Mouse (Mus musculus): ENCODE measurements around the gene Palmd. TPM values are rescaled to one million over a fixed set of nuclear protein-coding genes. Genes with fewer than 3 reads are reported as not detected.

Palmd gene
- polyA plus RNA-seq, 1 experiment from 2014 or later = 8.0 TPM

DNA sequence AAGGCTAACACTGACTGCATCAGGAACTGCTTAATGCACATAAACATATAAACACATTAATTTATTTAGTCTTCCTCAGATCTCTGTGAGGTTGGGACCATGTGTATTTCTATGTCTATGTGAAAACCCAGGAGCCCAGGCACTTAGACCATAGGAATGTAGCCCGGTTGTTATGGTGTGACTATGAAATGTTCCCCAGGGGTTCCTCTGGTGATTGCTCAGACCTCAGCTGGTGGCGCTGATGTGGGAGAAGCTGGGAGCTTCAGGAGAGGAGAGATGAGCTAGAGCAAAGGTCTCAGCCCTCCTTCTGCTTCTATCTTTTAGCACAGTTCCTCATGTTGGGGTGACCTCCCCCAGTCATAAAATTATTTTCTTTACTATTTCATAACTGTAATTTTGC lies 8.4 kb downstream of the Palmd start:
- Histone ChIP-seq H3K9ac (replicated peaks) (no peak overlapping the region), H3K4me1 (replicated peaks) (no peaks in the 10 kb centered on the region), H3K27me3 (no peaks in the 10 kb centered on the region), H3K9me3 (no peaks in the 10 kb centered on the region), H3K27ac (no peak overlapping the region), H3K36me3 (no peaks in the 10 kb centered on the region), H3K4me3 (replicated peaks) (no peak overlapping the region), H3K4me2 (no peak overlapping the region)
- WGBS = 77% methylated on average over 2 of the region's 2 CpGs
- ATAC-seq (ENCODE audit: insufficient number of reproducible peaks, insufficient read depth, low FRiP score, low TSS enrichment, low read depth) = no peak

DNA sequence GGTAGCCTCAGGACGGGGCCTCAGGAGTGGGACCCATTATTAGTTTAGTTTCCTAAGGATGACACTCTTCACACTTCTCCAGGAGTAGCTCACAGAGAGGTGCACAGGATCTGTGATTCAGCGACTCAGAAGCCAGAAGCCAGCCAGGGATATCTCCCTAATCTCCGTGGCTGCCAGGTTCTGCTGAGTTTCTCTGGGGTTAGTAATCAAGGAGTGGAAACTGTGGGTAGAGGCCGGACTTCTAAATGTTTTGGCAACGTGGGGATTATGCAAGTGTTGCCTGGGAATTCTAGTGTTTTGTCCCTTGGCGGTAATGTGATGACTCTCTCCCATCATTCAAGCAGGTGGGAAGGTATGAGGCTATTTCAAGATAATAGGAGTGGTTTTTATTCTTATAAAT lies 13.7 kb downstream of the Palmd start:
- Histone ChIP-seq H3K27me3 (no peaks in the 10 kb centered on the region), H3K4me1 (replicated peaks) (no peaks in the 10 kb centered on the region), H3K27ac (no peak overlapping the region), H3K4me3 (replicated peaks) (no peak overlapping the region), H3K9me3 (no peaks in the 10 kb centered on the region), H3K4me2 (no peak overlapping the region), H3K9ac (replicated peaks) (no peak overlapping the region), H3K36me3 (no peaks in the 10 kb centered on the region)
- WGBS = 70% methylated on average over 6 of the region's 6 CpGs
- ATAC-seq (ENCODE audit: insufficient number of reproducible peaks, insufficient read depth, low FRiP score, low TSS enrichment, low read depth) = no peak

DNA sequence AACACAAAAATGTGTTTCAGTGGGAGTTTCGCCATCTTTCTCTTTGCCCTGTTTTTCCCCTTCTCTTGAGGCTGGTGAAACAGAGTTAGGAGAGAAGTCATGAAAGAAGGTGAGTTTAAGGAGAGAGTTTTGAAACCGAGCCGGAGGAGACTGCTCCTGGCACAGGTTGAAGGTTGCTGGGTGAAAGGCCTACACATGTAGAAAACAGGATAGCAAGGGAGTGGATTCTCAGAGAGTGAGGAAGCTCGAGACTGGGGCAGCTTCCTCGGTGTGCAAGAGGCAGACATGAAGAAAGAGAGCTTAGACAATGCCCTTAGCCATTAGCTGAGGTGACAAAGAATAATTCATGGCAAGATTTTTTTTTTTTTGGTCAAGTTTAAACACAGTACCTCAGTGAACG lies 15.4 kb downstream of the Palmd start:
- 84% methylated on average over 6 of the region's 6 CpGs for WGBS
- H3K36me3 ChIP-seq = no peaks in the 10 kb centered on the region
- H3K4me3 ChIP-seq (replicated peaks) = no peak overlapping the region
- no peaks in the 10 kb centered on the region for H3K27me3 ChIP-seq
- no peaks in the 10 kb centered on the region for H3K9me3 ChIP-seq
- no peak for ATAC-seq (ENCODE audit: insufficient number of reproducible peaks, insufficient read depth, low FRiP score, low TSS enrichment, low read depth)
- no peaks in the 10 kb centered on the region for H3K4me1 ChIP-seq (replicated peaks)
- no peak overlapping the region for H3K27ac ChIP-seq
- no peak overlapping the region for H3K4me2 ChIP-seq
- H3K9ac ChIP-seq (replicated peaks) = no peak overlapping the region

DNA sequence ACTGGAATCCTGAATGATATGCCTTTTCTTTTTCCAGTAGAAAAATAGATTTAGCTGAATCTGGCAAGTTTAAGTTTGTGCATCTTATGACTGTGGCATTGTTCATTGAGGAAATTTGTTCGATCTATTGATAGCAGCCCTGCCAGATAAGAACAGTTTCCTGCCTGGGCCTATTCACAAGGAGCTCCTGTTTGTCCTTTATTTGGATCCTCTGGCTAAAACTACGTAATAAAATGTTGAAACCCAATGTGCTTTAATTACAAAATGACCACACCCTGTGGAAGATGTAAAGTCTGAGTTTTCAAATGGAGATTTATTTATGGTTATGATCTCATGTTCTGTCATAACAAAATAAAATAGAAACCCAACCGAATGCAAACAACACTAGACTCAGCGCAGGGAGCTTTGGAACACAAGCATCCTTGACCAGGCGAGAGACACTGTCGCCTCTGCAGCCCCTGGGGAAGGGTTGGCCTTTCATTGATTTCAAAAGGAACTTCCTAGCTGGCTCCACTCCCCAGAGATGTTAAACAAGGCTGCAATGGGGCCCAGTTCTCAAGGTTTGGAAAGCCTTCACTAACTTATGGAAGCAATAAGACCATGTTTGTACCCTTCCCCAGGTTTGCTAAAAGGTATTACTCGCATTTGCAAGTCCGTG lies 16.4 kb downstream of the Palmd start:
- H3K36me3 ChIP-seq = no peaks in the 10 kb centered on the region
- ATAC-seq (ENCODE audit: insufficient number of reproducible peaks, insufficient read depth, low FRiP score, low TSS enrichment, low read depth) = no peak

DNA sequence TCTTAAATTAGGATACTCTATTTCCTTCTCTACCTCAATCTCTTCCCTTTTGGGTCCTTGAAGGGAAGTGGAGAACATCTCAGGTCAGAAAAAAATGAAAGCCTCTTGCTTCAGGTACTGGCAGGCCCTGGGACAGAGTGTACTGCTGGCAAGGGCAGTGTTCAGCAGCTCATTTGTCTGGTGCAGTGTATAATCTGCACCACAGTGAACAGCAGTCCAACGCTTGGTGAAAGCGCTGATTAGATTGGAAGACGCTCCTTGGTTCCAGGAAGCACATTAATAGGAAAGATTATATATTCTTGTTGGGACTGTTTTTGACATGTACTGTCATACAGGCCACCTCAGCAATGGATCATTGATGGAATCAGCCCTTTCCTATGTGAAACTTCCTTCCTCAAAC lies 17.3 kb downstream of the Palmd start:
- Histone ChIP-seq H3K4me3 (replicated peaks) (no peak overlapping the region), H3K9ac (replicated peaks) (no peak overlapping the region), H3K36me3 (no peaks in the 10 kb centered on the region), H3K9me3 (no peaks in the 10 kb centered on the region), H3K4me2 (no peak overlapping the region), H3K4me1 (replicated peaks) (no peaks in the 10 kb centered on the region), H3K27me3 (no peaks in the 10 kb centered on the region), H3K27ac (no peak overlapping the region)
- ATAC-seq (ENCODE audit: insufficient number of reproducible peaks, insufficient read depth, low FRiP score, low TSS enrichment, low read depth) = no peak
- 97% methylated on average over 3 of the region's 3 CpGs for WGBS

More for the DNA sequence above, 16.4 kb downstream of the Palmd start:
- WGBS = 85% methylated on average over 8 of the region's 8 CpGs
- no peak overlapping the region for H3K4me3 ChIP-seq (replicated peaks)
- H3K27ac ChIP-seq = no peak overlapping the region
- H3K9ac ChIP-seq (replicated peaks) = no peak overlapping the region
- H3K4me1 ChIP-seq (replicated peaks) = no peaks in the 10 kb centered on the region
- no peaks in the 10 kb centered on the region for H3K9me3 ChIP-seq
- H3K4me2 ChIP-seq = no peak overlapping the region
- no peaks in the 10 kb centered on the region for H3K27me3 ChIP-seq

DNA sequence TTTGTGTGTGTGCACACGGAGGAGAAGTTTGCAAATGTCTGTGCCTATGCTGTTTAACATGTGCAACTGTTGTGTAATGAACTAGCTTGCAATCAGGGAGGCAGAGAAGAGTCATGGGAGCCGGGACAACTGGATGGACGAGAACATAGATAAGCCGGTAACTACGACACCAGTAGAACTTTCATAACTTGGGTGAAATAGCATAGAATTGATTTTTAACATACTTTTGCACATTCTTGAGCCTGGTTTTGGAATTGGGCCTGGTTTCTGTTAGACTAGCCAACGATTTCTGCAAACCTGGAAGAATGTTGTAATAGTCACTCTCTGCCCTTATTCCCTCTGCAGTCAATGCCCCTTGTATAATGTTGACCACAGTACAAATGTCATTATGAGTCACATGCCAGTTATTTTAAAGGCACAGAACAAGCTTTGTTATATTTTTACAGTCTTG lies 18.1 kb downstream of the Palmd start:
- Histone ChIP-seq H3K9me3 (no peaks in the 10 kb centered on the region), H3K4me2 (no peak overlapping the region), H3K27ac (no peak overlapping the region), H3K27me3 (no peaks in the 10 kb centered on the region), H3K9ac (replicated peaks) (no peak overlapping the region), H3K4me3 (replicated peaks) (no peak overlapping the region), H3K4me1 (replicated peaks) (no peaks in the 10 kb centered on the region), H3K36me3 (no peaks in the 10 kb centered on the region)
- no peak for ATAC-seq (ENCODE audit: insufficient number of reproducible peaks, insufficient read depth, low FRiP score, low TSS enrichment, low read depth)
- 89% methylated on average over 6 of the region's 6 CpGs for WGBS

DNA sequence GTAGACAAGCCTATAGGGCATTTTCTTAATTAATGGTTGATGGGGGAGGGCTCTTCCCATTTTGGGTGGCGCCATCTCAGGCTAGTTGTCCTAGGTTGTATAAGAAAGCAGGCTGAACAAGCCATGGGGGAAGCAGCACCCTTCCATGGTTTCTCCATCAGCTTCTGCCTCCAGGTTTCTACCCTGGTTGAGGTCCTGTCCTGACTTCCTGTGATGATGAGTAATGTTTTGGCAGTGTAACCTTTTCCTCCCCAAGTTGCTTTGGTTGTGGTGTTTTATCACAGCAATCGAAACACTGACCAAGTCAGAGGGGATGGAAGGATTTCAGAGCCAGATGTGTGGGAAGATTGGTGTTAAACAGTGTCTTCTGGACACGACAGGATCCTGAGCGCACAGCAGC lies 22.3 kb downstream of the Palmd start:
- ATAC-seq (ENCODE audit: insufficient number of reproducible peaks, insufficient read depth, low FRiP score, low TSS enrichment, low read depth) = no peak
- Histone ChIP-seq H3K9me3 (no peaks in the 10 kb centered on the region), H3K4me1 (replicated peaks) (no peaks in the 10 kb centered on the region), H3K4me3 (replicated peaks) (no peak overlapping the region), H3K27me3 (no peaks in the 10 kb centered on the region), H3K36me3 (no peaks in the 10 kb centered on the region), H3K4me2 (no peak overlapping the region), H3K27ac (no peak overlapping the region), H3K9ac (replicated peaks) (no peak overlapping the region)
- 85% methylated on average over 4 of the region's 4 CpGs for whole genome bisulfite sequencing

DNA sequence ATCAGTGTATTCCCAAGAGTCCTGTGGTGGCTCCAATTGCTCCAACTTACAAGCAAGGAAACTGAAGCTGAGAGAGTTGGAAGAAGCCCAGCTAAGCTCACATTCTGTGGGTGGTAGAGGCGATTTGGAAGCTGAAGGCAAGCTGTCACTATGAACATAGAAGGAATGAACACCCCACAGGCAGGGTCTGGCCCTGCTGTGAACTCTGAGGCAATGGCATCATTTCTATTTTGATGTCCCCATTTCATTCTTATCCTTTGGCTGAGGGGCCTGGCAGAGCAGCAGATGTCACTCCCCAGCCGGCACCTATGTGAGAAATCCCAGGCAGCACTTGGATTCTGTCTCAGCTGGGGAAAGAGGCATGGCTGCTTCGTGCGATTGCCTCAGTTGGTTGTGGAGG lies 25.4 kb downstream of the Palmd start:
- no peak overlapping the region for H3K27ac ChIP-seq
- H3K4me3 ChIP-seq (replicated peaks) = no peak overlapping the region
- no peaks in the 10 kb centered on the region for H3K27me3 ChIP-seq
- WGBS = 69% methylated on average over 4 of the region's 4 CpGs
- H3K4me1 ChIP-seq (replicated peaks) = no peaks in the 10 kb centered on the region
- ATAC-seq (ENCODE audit: insufficient number of reproducible peaks, insufficient read depth, low FRiP score, low TSS enrichment, low read depth) = no peak
- no peaks in the 10 kb centered on the region for H3K36me3 ChIP-seq
- H3K4me2 ChIP-seq = no peak overlapping the region
- 0 out of 2 replicates have a peak, but pooled peaks cover 4% of the 10 kb centered on the region for H3K9me3 ChIP-seq
- no peak overlapping the region for H3K9ac ChIP-seq (replicated peaks)

DNA sequence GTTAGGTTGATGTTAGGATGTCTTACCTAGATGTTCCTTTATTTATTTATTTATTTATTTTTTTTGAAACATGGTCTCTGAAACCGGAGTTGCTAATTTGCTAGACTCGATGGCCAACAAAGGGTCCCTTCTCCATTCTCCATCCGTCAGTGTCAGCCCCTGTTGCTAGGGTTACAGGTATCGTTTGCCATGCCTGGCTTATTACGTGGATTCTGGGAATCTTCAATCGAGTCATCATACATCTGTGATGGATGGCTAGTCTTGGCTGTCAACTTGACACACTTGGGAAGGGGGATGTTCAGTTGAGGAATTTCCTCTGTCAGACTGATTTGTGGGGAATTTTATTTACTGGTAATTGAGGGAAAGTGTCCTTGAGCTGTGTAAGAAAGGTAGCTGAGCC lies 26.0 kb downstream of the Palmd start:
- Histone ChIP-seq H3K4me3 (replicated peaks) (no peak overlapping the region), H3K4me2 (no peak overlapping the region), H3K4me1 (replicated peaks) (no peaks in the 10 kb centered on the region), H3K9me3 (0 out of 2 replicates have a peak, but pooled peaks cover 6% of the 10 kb centered on the region), H3K9ac (replicated peaks) (no peak overlapping the region), H3K36me3 (no peaks in the 10 kb centered on the region), H3K27me3 (no peaks in the 10 kb centered on the region), H3K27ac (no peak overlapping the region)
- WGBS = 69% methylated on average over 6 of the region's 6 CpGs
- no peak for ATAC-seq (ENCODE audit: insufficient number of reproducible peaks, insufficient read depth, low FRiP score, low TSS enrichment, low read depth)

DNA sequence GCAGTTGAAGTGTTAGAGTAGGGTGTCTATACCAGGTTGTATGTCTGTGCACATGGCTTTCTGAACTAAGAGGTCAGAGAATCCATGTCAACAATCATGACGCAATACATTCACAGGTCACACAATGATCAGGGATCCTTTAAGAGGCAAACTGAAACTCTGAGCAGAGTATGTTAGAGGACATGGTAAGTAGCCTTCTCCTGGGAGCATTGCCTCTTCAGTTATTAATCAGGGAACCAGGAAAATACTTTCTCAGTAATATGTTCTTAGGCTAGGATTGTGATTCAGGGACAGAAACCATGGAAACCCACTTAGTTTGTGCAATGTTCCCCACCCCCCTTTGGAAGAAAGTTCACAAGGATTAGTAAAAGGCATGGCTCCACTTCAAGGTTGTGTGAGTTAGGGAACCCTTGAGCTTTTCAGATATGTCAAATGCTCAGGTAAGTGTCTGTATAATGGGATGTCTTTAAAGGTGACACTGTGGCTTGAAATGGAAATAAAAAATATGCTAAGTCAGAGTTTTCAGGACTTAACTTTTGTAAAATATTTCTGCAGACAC lies 27.1 kb downstream of the Palmd start:
- no peak overlapping the region for H3K27ac ChIP-seq
- no peak overlapping the region for H3K4me2 ChIP-seq
- no peaks in the 10 kb centered on the region for H3K4me1 ChIP-seq (replicated peaks)
- no peak overlapping the region for H3K9ac ChIP-seq (replicated peaks)
- H3K4me3 ChIP-seq (replicated peaks) = no peak overlapping the region
- 0 out of 2 replicates have a peak, but pooled peaks cover 6% of the 10 kb centered on the region for H3K9me3 ChIP-seq
- ATAC-seq (ENCODE audit: insufficient number of reproducible peaks, insufficient read depth, low FRiP score, low TSS enrichment, low read depth) = no peak
- H3K27me3 ChIP-seq = no peaks in the 10 kb centered on the region
- H3K36me3 ChIP-seq = no peaks in the 10 kb centered on the region
- WGBS = 96% methylated on average over 1 of the region's 1 CpGs

DNA sequence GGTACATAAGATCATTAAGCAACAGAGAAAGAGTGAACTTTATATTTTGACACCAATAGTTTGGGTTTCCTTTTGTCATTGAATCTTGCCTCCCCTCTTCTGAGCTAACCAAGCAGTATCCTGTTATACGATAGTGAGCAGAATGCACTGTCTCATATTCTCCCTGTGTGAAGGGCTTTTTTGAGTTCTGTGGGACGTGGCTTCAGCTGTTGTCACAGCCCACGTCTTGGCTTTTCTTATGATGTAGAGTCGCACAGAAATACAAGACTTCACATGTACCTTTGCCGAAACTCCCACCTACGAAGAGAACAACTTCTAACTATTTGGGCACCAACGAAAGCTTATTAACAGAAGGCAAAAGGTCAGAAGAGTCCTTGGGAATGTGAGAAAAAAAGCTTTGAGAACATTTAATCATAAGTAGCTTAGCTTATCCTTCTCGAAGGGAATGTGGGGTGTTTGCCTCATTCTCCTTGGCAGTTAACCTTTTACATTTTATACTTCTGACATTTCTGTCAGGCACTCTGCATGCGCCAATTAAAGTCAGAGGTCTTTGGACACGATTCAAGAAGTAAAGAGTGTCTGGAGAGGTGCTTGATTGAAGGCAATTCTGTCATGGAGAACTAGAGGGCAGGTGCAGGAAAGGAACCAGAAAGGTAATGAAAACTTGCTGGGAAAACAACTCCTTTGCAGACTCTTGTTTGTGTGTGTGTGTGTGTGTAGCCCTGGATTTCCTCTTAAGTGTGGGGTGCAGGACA lies 27.8 kb downstream of the Palmd start:
- Histone ChIP-seq H3K27ac (no peak overlapping the region), H3K4me1 (replicated peaks) (no peaks in the 10 kb centered on the region), H3K4me2 (no peak overlapping the region), H3K9ac (replicated peaks) (no peak overlapping the region), H3K4me3 (replicated peaks) (no peak overlapping the region), H3K9me3 (0 out of 2 replicates have a peak, but pooled peaks cover 6% of the 10 kb centered on the region), H3K27me3 (no peaks in the 10 kb centered on the region), H3K36me3 (no peaks in the 10 kb centered on the region)
- ATAC-seq (ENCODE audit: insufficient number of reproducible peaks, insufficient read depth, low FRiP score, low TSS enrichment, low read depth) = no peak
- WGBS = 75% methylated on average over 10 of the region's 10 CpGs

Measured in limb, embryonic 12.5 days (tissue).